ENCODE assay signal across 9 mouse cellular contexts in the genomic region with DNA sequence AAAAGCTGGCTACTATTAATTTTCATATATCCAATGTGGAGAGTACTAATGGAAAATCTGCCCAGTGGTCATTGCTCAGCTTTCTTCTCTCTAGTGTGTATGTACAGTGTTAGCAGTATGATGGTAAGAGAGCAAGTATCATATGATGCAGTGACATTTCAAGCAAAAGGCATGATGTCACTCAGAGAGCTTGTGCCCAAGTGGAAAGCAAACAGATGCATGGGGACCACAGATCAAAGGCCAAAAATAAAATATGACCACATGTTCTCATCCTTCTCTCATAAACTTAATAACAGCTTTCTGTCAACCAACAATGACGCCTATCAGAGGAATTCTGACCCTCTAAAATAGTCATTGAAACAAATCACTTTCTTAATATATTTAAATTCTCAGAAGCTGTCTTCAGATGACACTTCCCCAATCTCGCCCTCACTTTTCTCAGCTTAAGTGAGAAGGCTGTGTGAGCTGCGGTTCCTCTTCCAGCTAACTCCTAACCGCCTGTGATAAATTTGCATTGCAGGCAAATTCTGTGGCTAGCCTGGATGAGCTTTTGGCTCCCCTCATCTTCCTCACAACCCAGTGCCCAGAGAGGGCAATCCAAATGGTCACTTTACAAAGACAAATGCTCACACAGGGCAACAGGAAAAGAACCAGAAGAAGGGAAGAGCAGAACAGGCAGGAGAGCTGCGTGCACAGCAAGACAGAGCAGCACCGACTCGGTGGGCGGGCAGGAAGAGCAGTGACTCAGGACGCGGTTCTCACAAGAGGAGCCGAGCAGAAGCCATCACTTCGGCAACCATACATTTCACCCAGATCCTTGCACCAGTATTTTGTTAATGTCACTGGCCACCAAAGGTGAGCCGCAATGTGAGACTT. TPM values are rescaled to one million over a fixed set of nuclear protein-coding genes. Genes with fewer than 3 reads are reported as not detected.
DNase-seq lines count a peak whose midpoint lies in the region; ATAC-seq and TF ChIP-seq lines count a peak whose summit lies in the region.
"Had no signal": no experiment of that assay in that cellular context is flagged by ENCODE, and none has a peak within 500 bp of the region (broad histone marks: within the 10 kb centered on the region; RNA-seq: fewer than 3 reads in every experiment).

No protein-coding gene starts in this region.

- peak; percentile 29 for ATAC-seq in inflammation-experienced regulatory T-cells, adult 6 months

- peak; percentile 50 for DNase-seq in lung, postnatal 36 days
- DNase-seq in lung, postnatal 10 days: no peak
- DNase-seq in cerebellum, adult 11-12 months: peak; percentile 59
- peak; percentile 71 to 72 for DNase-seq in spleen, adult 2 months (ENCODE audit: low read depth in 1 of 2, low spot score in 2 of 2)
- DNase-seq in kidney, postnatal 10 days: no peak
- DNase-seq in yolk sac, embryonic 10.5 days (ENCODE audit: low spot score): no peak
- DNase-seq: kidney, adult 8-10 months had no signal

- peak overlapping the region; percentile 65 for H3K27ac ChIP-seq in spleen, adult 2 months (ENCODE audit: insufficient read depth, low read length)
- H3K27ac ChIP-seq: limb, embryonic 15.5 days had no signal

- no peak for TF ChIP-seq POLR2A in spleen, adult 2 months (IDR thresholded peaks at IDR 0.05; ENCODE audit: low read depth, low read length)

- peaks cover 22% of the 10 kb centered on the region for H3K36me3 ChIP-seq in spleen, adult 2 months (ENCODE audit: control insufficient read depth, insufficient read depth, low read length)

- WGBS in spleen, adult 2 months: 14% methylated on average over 13 of the region's 13 CpGs

- peak overlapping the region; percentile 36; the same call in 1 of the 2 replicates for H3K4me3 ChIP-seq in spleen, adult 2 months (ENCODE audit: extremely low read depth, insufficient read depth, insufficient read length)
- H3K4me3 ChIP-seq: limb, embryonic 15.5 days had no signal

- no peaks in the 10 kb centered on the region for H3K27me3 ChIP-seq in spleen, adult 2 months (ENCODE audit: control insufficient read depth, insufficient read depth, low read length)
- H3K27me3 ChIP-seq: limb, embryonic 15.5 days had no signal

- H3K4me1 ChIP-seq in spleen, adult 2 months (ENCODE audit: control insufficient read depth, insufficient read depth, insufficient read length): peaks cover 43% of the 10 kb centered on the region; the same call in 1 of the 2 replicates

- TF ChIP-seq CTCF in spleen, adult 2 months (IDR thresholded peaks at IDR 0.05; ENCODE audit: extremely low read depth, insufficient read depth, insufficient read length, insufficient replicate concordance): no peak

RNA-seq across cellular contexts. Expression of a gene that starts 5.2 kb away (rescaled TPM):
- polyA plus RNA-seq in inflammation-experienced regulatory T-cells, adult 6 months (2017; shearing (Covaris generic)): 10 to 100 TPM; 10.4 to 14.3 (median 12.3) TPM
- polyA plus RNA-seq in spleen, adult 2 months (2012; rRNA removed): 53.1 and 69.6 TPM in 2 replicates

RNA-seq across cellular contexts. Expression of a gene that starts 56.1 kb away (rescaled TPM):
- polyA plus RNA-seq in inflammation-experienced regulatory T-cells, adult 6 months (2017; shearing (Covaris generic)): 100 to 1,000 TPM; 136 to 203 (median 170) TPM
- 15.2 and 16.0 TPM in 2 replicates for polyA plus RNA-seq in spleen, adult 2 months (2012; rRNA removed)

Comparison
In these comparisons a context has a peak if more than half of its experiments do, and no peak if none do; other contexts are left out.
1. DNase-seq: peak in lung, postnatal 36 days (single experiment), cerebellum, adult 11-12 months (single experiment) and spleen, adult 2 months (2 of 2); none in lung, postnatal 10 days (single experiment), kidney, postnatal 10 days (single experiment) and yolk sac, embryonic 10.5 days (single experiment).